15 mouse cellular contexts compared by ENCODE assay signal in the genomic region with DNA sequence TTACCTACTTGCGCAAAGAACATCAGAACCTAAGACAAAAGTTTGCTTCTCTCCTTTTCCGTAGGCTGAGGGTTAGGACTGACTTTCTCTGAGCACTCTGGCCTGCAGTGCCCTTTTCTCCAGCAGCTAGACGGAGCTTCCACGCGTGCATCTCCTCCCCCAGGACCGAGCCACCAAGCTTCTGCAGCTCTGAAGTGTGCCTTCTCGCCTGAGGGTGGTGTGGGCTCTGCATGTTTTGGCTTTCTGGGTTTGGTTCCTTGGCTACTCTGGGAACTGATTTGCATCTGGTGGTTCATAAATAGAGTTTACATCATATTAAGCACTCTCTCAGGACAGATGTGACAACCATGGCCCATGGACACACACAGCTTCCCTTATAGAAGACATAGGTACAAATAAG.
DNase-seq lines count a peak whose midpoint lies in the region; ATAC-seq and TF ChIP-seq lines count a peak whose summit lies in the region.
"Had no signal": no experiment of that assay in that cellular context is flagged by ENCODE, and none has a peak within 500 bp of the region (broad histone marks: within the 10 kb centered on the region; RNA-seq: fewer than 3 reads in every experiment).

No protein-coding gene starts in this region.

- H3K27ac ChIP-seq in forebrain, embryonic 10.5 days = peak overlapping the region; percentile 85; the same call in 1 of the 2 replicates
- H3K27ac ChIP-seq in forebrain, embryonic 15.5 days (replicated peaks) = no peak overlapping the region
- peak overlapping the region; percentile 86 for H3K27ac ChIP-seq in heart, embryonic 16.5 days (ENCODE audit: low read length)
- H3K27ac ChIP-seq in lung, embryonic 14.5 days (ENCODE audit: low read depth) = peak overlapping the region; percentile 93
- peak overlapping the region; percentile 97 for H3K27ac ChIP-seq in small intestine, adult 2 months (ENCODE audit: insufficient read depth, low read depth, low read length)
- H3K27ac ChIP-seq: hindbrain, postnatal 0 days; midbrain, embryonic 12.5 days had no signal

- TF ChIP-seq CTCF in lung, embryonic 14.5 days (IDR thresholded peaks at IDR 0.05; ENCODE audit: low read depth) = no peak
- TF ChIP-seq CTCF in small intestine, adult 2 months (IDR thresholded peaks at IDR 0.05; ENCODE audit: extremely low read depth, insufficient read length, insufficient replicate concordance, low read depth, low read length) = no peak

- no peak for TF ChIP-seq POLR2A in small intestine, adult 2 months (IDR thresholded peaks at IDR 0.05; ENCODE audit: low read depth, low read length)

- no peaks in the 10 kb centered on the region for H3K9me3 ChIP-seq in forebrain, embryonic 10.5 days
- H3K9me3 ChIP-seq in forebrain, embryonic 15.5 days = no peaks in the 10 kb centered on the region
- H3K9me3 ChIP-seq in heart, embryonic 16.5 days (replicated peaks; ENCODE audit: control insufficient read depth, low read length) = no peaks in the 10 kb centered on the region
- H3K9me3 ChIP-seq in lung, embryonic 14.5 days (ENCODE audit: low read depth, low read length) = no peaks in the 10 kb centered on the region
- H3K9me3 ChIP-seq: midbrain, embryonic 12.5 days had no signal

- H3K4me3 ChIP-seq in forebrain, embryonic 10.5 days = no peak overlapping the region
- H3K4me3 ChIP-seq in forebrain, embryonic 15.5 days = no peak overlapping the region
- peak overlapping the region; percentile 48 for H3K4me3 ChIP-seq in heart, embryonic 16.5 days (ENCODE audit: low read length)
- no peak overlapping the region for H3K4me3 ChIP-seq in lung, embryonic 14.5 days (ENCODE audit: low read depth, low read length)
- H3K4me3 ChIP-seq in small intestine, adult 2 months (ENCODE audit: low read depth, low read length) = peak overlapping the region; percentile 59
- H3K4me3 ChIP-seq: midbrain, embryonic 12.5 days had no signal

- WGBS in forebrain, embryonic 10.5 days = 88% methylated on average over 7 of the region's 7 CpGs
- 83% methylated on average over 7 of the region's 7 CpGs for WGBS in forebrain, embryonic 15.5 days
- 55% methylated on average over 7 of the region's 7 CpGs for WGBS in heart, embryonic 16.5 days
- 70% methylated on average over 7 of the region's 7 CpGs for WGBS in lung, embryonic 14.5 days
- WGBS in small intestine, adult 2 months = 24% methylated on average over 7 of the region's 7 CpGs

- no peak for DNase-seq in forebrain, embryonic 10.5 days (ENCODE audit: extremely low spot score, low spot score)
- no peak for DNase-seq in heart, adult 8-10 months (ENCODE audit: low spot score)
- DNase-seq in lung, embryonic 14.5 days = no peak
- DNase-seq in lung, postnatal 25 days (ENCODE audit: low spot score) = no peak
- DNase-seq in layer of hippocampus, adult 8-10 months (ENCODE audit: low spot score in 2 of 2) = no peak
- DNase-seq: cerebellum, adult 9-10 months; embryo, embryonic 11 days; kidney, postnatal 14 days; thymus, postnatal 4 days had no signal

- no peaks in the 10 kb centered on the region; the same call in 1 of the 2 replicates for H3K36me3 ChIP-seq in forebrain, embryonic 10.5 days (replicated peaks)
- H3K36me3 ChIP-seq in forebrain, embryonic 15.5 days = no peaks in the 10 kb centered on the region
- H3K36me3 ChIP-seq in heart, embryonic 16.5 days (ENCODE audit: control insufficient read depth, insufficient read depth) = no peaks in the 10 kb centered on the region
- no peaks in the 10 kb centered on the region for H3K36me3 ChIP-seq in lung, embryonic 14.5 days (ENCODE audit: insufficient read depth)
- H3K36me3 ChIP-seq in small intestine, adult 2 months (ENCODE audit: control insufficient read depth, insufficient read depth, low read length) = no peaks in the 10 kb centered on the region
- H3K36me3 ChIP-seq: midbrain, embryonic 12.5 days had no signal

- ATAC-seq in forebrain, embryonic 15.5 days (replicated peaks) = no peak
- no peak for ATAC-seq in heart, embryonic 16.5 days (replicated peaks; ENCODE audit: extremely low read depth, insufficient read depth, low FRiP score)
- no peak for ATAC-seq in lung, embryonic 14.5 days (ENCODE audit: insufficient read depth)
- ATAC-seq: hindbrain, postnatal 0 days had no signal

- H3K9ac ChIP-seq in forebrain, embryonic 15.5 days (replicated peaks) = no peak overlapping the region
- H3K9ac ChIP-seq in heart, embryonic 16.5 days (ENCODE audit: low read length) = peak overlapping the region; percentile 74
- H3K9ac ChIP-seq in lung, embryonic 14.5 days = no peak overlapping the region; the same call in 1 of the 2 replicates
- H3K9ac ChIP-seq: midbrain, embryonic 12.5 days had no signal

- H3K4me2 ChIP-seq in forebrain, embryonic 15.5 days (replicated peaks) = no peak overlapping the region
- peak overlapping the region; percentile 70 for H3K4me2 ChIP-seq in heart, embryonic 16.5 days (ENCODE audit: low read depth, low read length)
- peak overlapping the region; percentile 47; the same call in 1 of the 2 replicates for H3K4me2 ChIP-seq in lung, embryonic 14.5 days
- H3K4me2 ChIP-seq: midbrain, embryonic 12.5 days had no signal

- peaks cover 97% of the 10 kb centered on the region for H3K4me1 ChIP-seq in forebrain, embryonic 10.5 days
- H3K4me1 ChIP-seq in forebrain, embryonic 15.5 days = peaks cover 74% of the 10 kb centered on the region
- H3K4me1 ChIP-seq in heart, embryonic 16.5 days (ENCODE audit: control insufficient read depth, insufficient read depth, low read length) = peaks cover 97% of the 10 kb centered on the region
- H3K4me1 ChIP-seq in lung, embryonic 14.5 days (ENCODE audit: insufficient read depth) = peaks cover 71% of the 10 kb centered on the region
- peaks cover 59% of the 10 kb centered on the region for H3K4me1 ChIP-seq in small intestine, adult 2 months (ENCODE audit: control insufficient read depth, insufficient read depth, insufficient read length, low read length)

- no peaks in the 10 kb centered on the region for H3K27me3 ChIP-seq in forebrain, embryonic 10.5 days (ENCODE audit: poor library complexity, severe bottlenecking)
- no peaks in the 10 kb centered on the region for H3K27me3 ChIP-seq in forebrain, embryonic 15.5 days
- no peaks in the 10 kb centered on the region for H3K27me3 ChIP-seq in heart, embryonic 16.5 days (ENCODE audit: control insufficient read depth, insufficient read depth, low read length)
- no peaks in the 10 kb centered on the region for H3K27me3 ChIP-seq in lung, embryonic 14.5 days (ENCODE audit: insufficient read depth, low read length)
- H3K27me3 ChIP-seq in small intestine, adult 2 months (ENCODE audit: control insufficient read depth, insufficient read depth, low read length) = no peaks in the 10 kb centered on the region
- H3K27me3 ChIP-seq: CH12.LX had no signal

Comparison
In these comparisons a context has a peak if more than half of its experiments do, and no peak if none do; other contexts are left out.
1. H3K4me3 ChIP-seq: peak in heart, embryonic 16.5 days (single experiment) and small intestine, adult 2 months (single experiment); none in forebrain, embryonic 10.5 days (single experiment), forebrain, embryonic 15.5 days (single experiment) and lung, embryonic 14.5 days (single experiment).